Comparison of ENCODE assay signal across 8 mouse cellular contexts in the genomic region with DNA sequence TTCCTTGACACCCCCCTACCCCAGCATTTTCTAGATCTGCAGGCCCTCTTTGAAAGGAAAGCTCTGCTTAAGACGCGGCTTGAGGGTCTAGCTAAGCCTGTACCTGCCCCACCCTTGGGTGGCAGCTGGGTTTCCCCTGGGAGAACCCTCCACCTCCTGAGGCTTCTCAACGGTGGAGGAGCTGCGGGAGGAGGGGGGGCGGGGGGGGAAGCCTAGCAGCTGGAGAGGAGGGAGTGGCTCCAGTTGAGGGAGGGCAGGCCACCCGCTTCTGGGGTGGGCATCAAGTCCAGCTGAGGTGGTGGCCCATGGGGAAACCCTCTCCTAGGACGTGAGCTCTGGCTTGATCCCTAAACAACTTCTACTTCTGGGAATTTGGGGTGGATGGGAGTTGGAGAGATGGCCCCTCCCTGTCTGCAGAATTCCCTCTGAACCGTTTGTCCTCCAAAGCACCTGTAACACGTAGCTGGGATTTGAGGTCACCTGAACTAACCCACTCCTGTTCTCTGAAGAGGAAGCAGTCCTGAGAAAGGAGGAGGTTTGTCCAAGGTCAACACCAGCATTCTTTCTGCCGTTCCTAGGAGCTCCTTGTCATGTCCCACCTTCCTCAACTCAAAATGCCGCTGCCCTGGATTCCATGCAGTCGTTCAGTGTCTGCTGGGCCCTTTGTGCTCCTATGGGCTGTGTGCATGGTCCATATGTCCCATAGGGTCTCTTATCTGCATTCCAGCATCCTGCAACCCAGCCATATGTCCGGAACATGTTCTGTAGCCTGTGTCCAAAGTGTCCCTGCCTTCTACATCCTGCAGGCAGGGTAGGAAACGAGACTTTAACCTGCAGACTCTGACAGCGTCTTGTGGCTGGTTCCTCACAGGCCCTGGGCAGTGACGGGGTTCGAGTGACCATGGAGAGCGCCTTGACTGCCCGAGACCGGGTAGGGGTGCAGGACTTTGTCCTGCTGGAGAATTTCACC. TPM values are rescaled to one million over a fixed set of nuclear protein-coding genes. Genes with fewer than 3 reads are reported as not detected.
A peak's percentile ranks its signal among the peaks of the same experiment; 100 is the strongest.
DNase-seq lines count a peak whose midpoint lies in the region; ATAC-seq lines count a peak whose summit lies in the region.

No protein-coding gene starts in this region.

- ATAC-seq in neural tube, embryonic 11.5 days (ENCODE audit: insufficient read depth, low FRiP score, low TSS enrichment) = no peak
- no peak for ATAC-seq in forebrain, embryonic 12.5 days (ENCODE audit: low FRiP score)
- ATAC-seq in midbrain, embryonic 14.5 days (ENCODE audit: low FRiP score, low TSS enrichment) = no peak

- no peak overlapping the region for H3K27ac ChIP-seq in neural tube, embryonic 11.5 days (ENCODE audit: low read depth, low read length)
- no peak overlapping the region for H3K27ac ChIP-seq in forebrain, embryonic 12.5 days
- H3K27ac ChIP-seq in midbrain, embryonic 14.5 days (replicated peaks; ENCODE audit: low read depth, low read length) = no peak overlapping the region

- peak overlapping the region; percentile 75; the same call in 1 of the 2 replicates for H3K9ac ChIP-seq in neural tube, embryonic 11.5 days (ENCODE audit: low read length)
- H3K9ac ChIP-seq in forebrain, embryonic 12.5 days = peak overlapping the region; percentile 74
- no peak overlapping the region for H3K9ac ChIP-seq in midbrain, embryonic 14.5 days (replicated peaks; ENCODE audit: low read length)

- peaks cover 20% of the 10 kb centered on the region for H3K4me1 ChIP-seq in neural tube, embryonic 11.5 days (ENCODE audit: control insufficient read depth, insufficient read depth, low read length)
- peaks cover 37% of the 10 kb centered on the region for H3K4me1 ChIP-seq in forebrain, embryonic 12.5 days
- peaks cover 33% of the 10 kb centered on the region for H3K4me1 ChIP-seq in midbrain, embryonic 14.5 days (ENCODE audit: control insufficient read depth, insufficient read depth, low read length)

- DNase-seq in neural tube, embryonic 11.5 days (ENCODE audit: low spot score) = no peak
- no peak for DNase-seq in neural tube, embryonic 10.5 days (ENCODE audit: extremely low spot score, low spot score)
- DNase-seq in kidney, postnatal 4 days = peak; percentile 11 to 25
- no peak for DNase-seq in midbrain, embryonic 14.5 days
- no peak for DNase-seq in embryo, embryonic 10.5 days (ENCODE audit: low spot score)
- no peak for DNase-seq in right cerebral cortex, adult 2 months (ENCODE audit: low spot score in 2 of 2)
- DNase-seq in left cerebral cortex, adult 11 months (ENCODE audit: low spot score) = no peak

- peaks cover 18% of the 10 kb centered on the region for H3K27me3 ChIP-seq in neural tube, embryonic 11.5 days (ENCODE audit: control insufficient read depth, insufficient read depth, low read length)
- peaks cover 48% of the 10 kb centered on the region for H3K27me3 ChIP-seq in forebrain, embryonic 12.5 days
- peaks cover 37% of the 10 kb centered on the region for H3K27me3 ChIP-seq in midbrain, embryonic 14.5 days (ENCODE audit: control insufficient read depth, insufficient read depth, low read length)

- H3K4me2 ChIP-seq in neural tube, embryonic 11.5 days (ENCODE audit: low read depth) = peak overlapping the region; percentile 76
- H3K4me2 ChIP-seq in forebrain, embryonic 12.5 days = peak overlapping the region; percentile 95
- H3K4me2 ChIP-seq in midbrain, embryonic 14.5 days (ENCODE audit: low read length) = peak overlapping the region; percentile 99

- no peaks in the 10 kb centered on the region for H3K9me3 ChIP-seq in neural tube, embryonic 11.5 days (ENCODE audit: control insufficient read depth, low read length)
- no peaks in the 10 kb centered on the region for H3K9me3 ChIP-seq in forebrain, embryonic 12.5 days
- no peaks in the 10 kb centered on the region for H3K9me3 ChIP-seq in midbrain, embryonic 14.5 days (ENCODE audit: control insufficient read depth, low read length)

- WGBS in neural tube, embryonic 11.5 days = 61% methylated on average over 20 of the region's 20 CpGs
- WGBS in forebrain, embryonic 12.5 days = 65% methylated on average over 19 of the region's 20 CpGs
- 63% methylated on average over 19 of the region's 20 CpGs for WGBS in midbrain, embryonic 14.5 days

- H3K4me3 ChIP-seq in neural tube, embryonic 11.5 days (ENCODE audit: low read depth, low read length) = peak overlapping the region; percentile 51; the same call in 1 of the 2 replicates
- peak overlapping the region; percentile 62 for H3K4me3 ChIP-seq in forebrain, embryonic 12.5 days (replicated peaks)
- H3K4me3 ChIP-seq in midbrain, embryonic 14.5 days (replicated peaks; ENCODE audit: low read depth, low read length) = peak overlapping the region; percentile 52

- no peaks in the 10 kb centered on the region; the same call in 1 of the 2 replicates for H3K36me3 ChIP-seq in neural tube, embryonic 11.5 days (ENCODE audit: control insufficient read depth, insufficient read depth, low read length)
- 0 out of 2 replicates have a peak, but pooled peaks cover 8% of the 10 kb centered on the region for H3K36me3 ChIP-seq in forebrain, embryonic 12.5 days (replicated peaks)
- no peaks in the 10 kb centered on the region for H3K36me3 ChIP-seq in midbrain, embryonic 14.5 days (ENCODE audit: control insufficient read depth, insufficient read depth, low read length)

RNA-seq across cellular contexts. Expression of gene Myo1c, which starts 6.6 kb away (rescaled TPM):
- 13.0 and 13.8 TPM in 2 replicates for polyA plus RNA-seq in neural tube, embryonic 11.5 days (2014; fragmentation: Nextera tagmentation; extraction: Ambion mirVana)
- 12.1 and 13.9 TPM in 2 replicates for polyA plus RNA-seq in forebrain, embryonic 12.5 days (2016; fragmentation: Nextera tagmentation; extraction: Ambion mirVana)
- polyA plus RNA-seq in midbrain, embryonic 14.5 days (2014; fragmentation: Nextera tagmentation; extraction: Ambion mirVana) = 4.2 and 5.2 TPM in 2 replicates

RNA-seq across cellular contexts. Expression of gene Crk, which starts 22.2 kb away (rescaled TPM):
- polyA plus RNA-seq in neural tube, embryonic 11.5 days (2014; fragmentation: Nextera tagmentation; extraction: Ambion mirVana) = 125 and 134 TPM in 2 replicates
- polyA plus RNA-seq in forebrain, embryonic 12.5 days (2016; fragmentation: Nextera tagmentation; extraction: Ambion mirVana) = 139 and 146 TPM in 2 replicates
- polyA plus RNA-seq in midbrain, embryonic 14.5 days (2014; fragmentation: Nextera tagmentation; extraction: Ambion mirVana) = 83.7 and 114 TPM in 2 replicates

RNA-seq across cellular contexts. Expression of gene Inpp5k, which starts 26.1 kb away (rescaled TPM):
- 26.2 and 28.4 TPM in 2 replicates for polyA plus RNA-seq in neural tube, embryonic 11.5 days (2014; fragmentation: Nextera tagmentation; extraction: Ambion mirVana)
- 21.5 and 25.4 TPM in 2 replicates for polyA plus RNA-seq in forebrain, embryonic 12.5 days (2016; fragmentation: Nextera tagmentation; extraction: Ambion mirVana)
- 49.2 and 53.0 TPM in 2 replicates for polyA plus RNA-seq in midbrain, embryonic 14.5 days (2014; fragmentation: Nextera tagmentation; extraction: Ambion mirVana)

Comparison
In these comparisons a context has a peak if more than half of its experiments do, and no peak if none do; other contexts are left out.
1. DNase-seq: peak in kidney, postnatal 4 days (2 of 2); none in neural tube, embryonic 11.5 days (single experiment), neural tube, embryonic 10.5 days (single experiment), midbrain, embryonic 14.5 days (single experiment), embryo, embryonic 10.5 days (single experiment), right cerebral cortex, adult 2 months (0 of 2) and left cerebral cortex, adult 11 months (single experiment).
2. Peak in every context shown above with its lines, with median percentiles within 50 percentile points of each other: H3K4me2 ChIP-seq and H3K4me3 ChIP-seq.